Mouse (Mus musculus) hindbrain, embryonic 11.5 days (tissue): Measurements from ENCODE around the gene Adamts16. TPM values are rescaled to one million over a fixed set of nuclear protein-coding genes. Genes with fewer than 3 reads are reported as not detected.

Experiments used
- ATAC-seq: fragments of 200-750 bp; cut with Nextera tagmentation; 2 replicates; pipeline ENCODE4 v1.8.0; 2017; ENCODE audit warnings: mild to moderate bottlenecking, moderate TSS enrichment, moderate library complexity; ENCODE audit not compliant: low FRiP score
- DNase-seq: peaks from one replicate; pipeline ENCODE4 v3.0.0-alpha.2; 2015; ENCODE audit warnings: low spot score
- H3K27ac ChIP-seq: fragments of 300-500 bp; sonication (generic); 2 replicates; pipeline ENCODE4 v1.5.1; 2014; ENCODE audit warnings: mild to moderate bottlenecking, low read depth, low read length
- H3K27me3 ChIP-seq: fragments of 300-500 bp; sonication (generic); 2 replicates; pipeline ENCODE4 v1.6.1; 2014; ENCODE audit warnings: mild to moderate bottlenecking, low read length, moderate library complexity, mixed read lengths; ENCODE audit not compliant: control insufficient read depth, insufficient read depth
- H3K36me3 ChIP-seq: fragments of 300-500 bp; sonication (generic); 2 replicates; pipeline ENCODE4 v1.6.1; 2014; ENCODE audit warnings: mild to moderate bottlenecking, low read length, moderate library complexity, mixed read lengths; ENCODE audit not compliant: control insufficient read depth, insufficient read depth
- H3K4me1 ChIP-seq: fragments of 300-500 bp; sonication (generic); replicated peaks from 2 replicates; pipeline ENCODE4 v1.6.1; 2014; ENCODE audit warnings: low read length, mixed read lengths; ENCODE audit not compliant: control insufficient read depth, insufficient read depth
- H3K4me2 ChIP-seq: fragments of 300-500 bp; sonication (generic); replicated peaks from 2 replicates; pipeline ENCODE4 v1.6.1; 2014; ENCODE audit warnings: mild to moderate bottlenecking, low read depth, low read length
- H3K4me3 ChIP-seq: fragments of 300-500 bp; sonication (generic); 2 replicates; pipeline ENCODE4 v1.5.1; 2014; ENCODE audit warnings: low read depth, low read length
- H3K9ac ChIP-seq: fragments of 300-500 bp; sonication (generic); 2 replicates; pipeline ENCODE4 v1.6.1; 2014; ENCODE audit warnings: low read depth, low read length
- H3K9me3 ChIP-seq: fragments of 300-500 bp; sonication (generic); 2 replicates; pipeline ENCODE4 v1.6.1; 2016; ENCODE audit warnings: low read length; ENCODE audit not compliant: control insufficient read depth
- WGBS: fragments of 180-500 bp; shearing (Covaris S2); extraction: QIAGEN DNeasy Blood & Tissue Kit; methylation state at CpG from one replicate; pipeline ENCODE4 v1.1.7; 2014; 5-methylcytosine and 5-hydroxymethylcytosine counted together
- polyA plus RNA-seq: library from polyadenylated mRNA; unstranded; fragments of >200 nt; fragmentation: Nextera tagmentation; extraction: Ambion mirVana; gene quantifications from 2 replicates; pipeline ENCODE4 v1.2.1, GENCODE M21; 2014

Adamts16 gene
- polyA plus RNA-seq, 1 experiment from 2014 or later, result 1.1 TPM

GRCm38 (mm10) chr13:70764682-70765081, 76.9 kb downstream of the Adamts16 start:
- 88% methylated on average over 6 of the region's 6 CpGs for WGBS
- no peak for ATAC-seq

GRCm38 (mm10) chr13:70762586-70762985, 79.0 kb downstream of the Adamts16 start:
- Histone ChIP-seq H3K27me3 (no peaks in the 10 kb centered on the region), H3K4me1 (no peaks in the 10 kb centered on the region), H3K4me3 (no peak overlapping the region), H3K36me3 (no peaks in the 10 kb centered on the region), H3K27ac (no peak overlapping the region), H3K9me3 (no peaks in the 10 kb centered on the region), H3K9ac (no peak overlapping the region), H3K4me2 (no peak overlapping the region)
- no peak for DNase-seq
- WGBS, result 93% methylated on average over 2 of the region's 2 CpGs
- no peak for ATAC-seq

More at GRCm38 (mm10) chr13:70764682-70765081, 76.9 kb downstream of the Adamts16 start:
- Histone ChIP-seq H3K4me1 (no peaks in the 10 kb centered on the region), H3K4me2 (no peak overlapping the region), H3K36me3 (no peaks in the 10 kb centered on the region), H3K4me3 (no peak overlapping the region), H3K27ac (no peak overlapping the region), H3K27me3 (no peaks in the 10 kb centered on the region), H3K9ac (no peak overlapping the region), H3K9me3 (no peaks in the 10 kb centered on the region)
- no peak for DNase-seq

- no peak for ATAC-seq
- Histone ChIP-seq H3K4me2 (no peak overlapping the region), H3K36me3 (no peaks in the 10 kb centered on the region), H3K9ac (no peak overlapping the region), H3K4me3 (no peak overlapping the region), H3K27me3 (no peaks in the 10 kb centered on the region), H3K9me3 (no peaks in the 10 kb centered on the region), H3K27ac (no peak overlapping the region), H3K4me1 (no peaks in the 10 kb centered on the region)
- 68% methylated on average over 2 of the region's 2 CpGs for WGBS
- no peak for DNase-seq
Measured at GRCm38 (mm10) chr13:70761312-70761711, 80.3 kb downstream of the Adamts16 start.

DNA sequence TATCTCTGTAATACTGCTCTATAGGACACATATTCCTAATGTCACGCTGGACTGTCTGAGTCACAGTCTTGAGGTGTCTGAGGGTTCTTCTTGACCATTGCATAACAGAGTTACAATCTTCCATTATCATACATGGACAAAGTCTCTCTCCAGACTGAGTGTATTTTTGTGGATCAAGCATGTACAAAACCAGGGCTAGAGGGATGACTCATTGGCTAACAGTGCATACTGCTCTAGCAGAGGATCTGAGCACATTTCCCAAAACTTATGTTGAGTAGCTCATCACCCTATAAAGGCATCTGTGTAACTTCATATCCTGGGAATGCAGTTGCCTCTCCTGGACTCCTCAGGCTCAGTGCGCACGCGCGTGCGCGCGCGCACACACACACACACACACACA, 81.4 kb downstream of the Adamts16 start:
- no peak for ATAC-seq
- WGBS, result 94% methylated on average over 9 of the region's 9 CpGs

GRCm38 (mm10) chr13:70746294-70747008, 95.2 kb downstream of the Adamts16 start:
- H3K4me1 ChIP-seq, result no peaks in the 10 kb centered on the region
- WGBS, result 71% methylated on average over 14 of the region's 14 CpGs
- ATAC-seq (no peak), DNase-seq (no peak)
- H3K9ac ChIP-seq, result no peak overlapping the region
- no peaks in the 10 kb centered on the region for H3K27me3 ChIP-seq
- no peaks in the 10 kb centered on the region for H3K36me3 ChIP-seq
- H3K4me3 ChIP-seq, result no peak overlapping the region
- H3K27ac ChIP-seq, result no peak overlapping the region
- H3K4me2 ChIP-seq, result no peak overlapping the region
- no peaks in the 10 kb centered on the region for H3K9me3 ChIP-seq

More for the DNA sequence above, 81.4 kb downstream of the Adamts16 start:
- H3K36me3 ChIP-seq, result no peaks in the 10 kb centered on the region
- H3K9me3 ChIP-seq, result no peaks in the 10 kb centered on the region
- H3K27ac ChIP-seq, result no peak overlapping the region
- H3K4me2 ChIP-seq, result no peak overlapping the region
- no peaks in the 10 kb centered on the region for H3K27me3 ChIP-seq
- no peak overlapping the region for H3K4me3 ChIP-seq
- no peaks in the 10 kb centered on the region for H3K4me1 ChIP-seq
- no peak overlapping the region for H3K9ac ChIP-seq
- no peak for DNase-seq

GRCm38 (mm10) chr13:70744416-70745038, 97.1 kb downstream of the Adamts16 start:
- no peaks in the 10 kb centered on the region for H3K36me3 ChIP-seq
- no peaks in the 10 kb centered on the region for H3K4me1 ChIP-seq
- H3K4me2 ChIP-seq, result no peak overlapping the region
- DNase-seq (no peak), ATAC-seq (no peak)
- H3K27ac ChIP-seq, result no peak overlapping the region
- 78% methylated on average over 5 of the region's 5 CpGs for WGBS
- H3K9me3 ChIP-seq, result no peaks in the 10 kb centered on the region
- H3K27me3 ChIP-seq, result no peaks in the 10 kb centered on the region
- H3K9ac ChIP-seq, result no peak overlapping the region
- no peak overlapping the region for H3K4me3 ChIP-seq

DNA sequence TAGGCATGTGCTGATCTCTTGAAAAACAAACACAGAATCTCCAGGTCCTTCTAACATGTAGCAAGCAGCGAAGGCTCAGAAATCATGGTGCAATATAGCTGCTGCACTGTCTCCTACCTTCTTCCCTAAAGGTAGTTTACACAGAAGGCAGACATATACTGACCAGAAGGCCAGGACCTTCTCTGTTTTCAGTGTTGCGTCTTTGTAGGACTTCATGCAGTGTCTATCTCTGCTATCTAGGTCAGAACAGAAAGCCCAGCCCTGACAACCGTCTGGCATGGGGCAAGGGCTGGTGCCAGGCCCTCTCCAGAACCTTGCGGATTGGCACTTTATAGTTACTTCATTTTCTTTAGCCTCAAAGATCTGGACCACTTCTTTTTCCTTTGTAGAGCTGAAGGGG, 98.9 kb downstream of the Adamts16 start:
- 90% methylated on average over 4 of the region's 4 CpGs for WGBS
- ATAC-seq (no peak), DNase-seq (no peak)
- H3K27ac ChIP-seq, result no peak overlapping the region
- no peaks in the 10 kb centered on the region for H3K36me3 ChIP-seq
- no peak overlapping the region for H3K4me2 ChIP-seq
- H3K4me1 ChIP-seq, result no peaks in the 10 kb centered on the region
- no peak overlapping the region for H3K4me3 ChIP-seq
- H3K9ac ChIP-seq, result no peak overlapping the region
- H3K27me3 ChIP-seq, result no peaks in the 10 kb centered on the region
- H3K9me3 ChIP-seq, result no peaks in the 10 kb centered on the region

- DNase-seq (no peak), ATAC-seq (no peak)
- no peaks in the 10 kb centered on the region for H3K4me1 ChIP-seq
- no peak overlapping the region for H3K9ac ChIP-seq
- no peak overlapping the region for H3K4me3 ChIP-seq
- no peak overlapping the region for H3K4me2 ChIP-seq
- no peak overlapping the region for H3K27ac ChIP-seq
- H3K9me3 ChIP-seq, result no peaks in the 10 kb centered on the region
- no peaks in the 10 kb centered on the region for H3K27me3 ChIP-seq
- no peaks in the 10 kb centered on the region for H3K36me3 ChIP-seq
- 81% methylated on average over 17 of the region's 17 CpGs for WGBS
Measured at GRCm38 (mm10) chr13:70740281-70741240, 101.0 kb downstream of the Adamts16 start.
